Mouse (Mus musculus) cortical plate, adult 2 months (tissue): Measurements from ENCODE around the gene Pgs1.

Experiments
- CTCF ChIP-seq: fragments of 200-500 bp; IDR thresholded peaks from 2 replicates; pipeline ENCODE4 v1.5.1; 2011; ENCODE audit warnings: mild to moderate bottlenecking, control low read depth, low read length; ENCODE audit not compliant: insufficient read depth; ENCODE audit errors: extremely low read depth
- POLR2A ChIP-seq: fragments of 200-500 bp; IDR thresholded peaks from 2 replicates; pipeline ENCODE4 v1.6.1; 2011; ENCODE audit warnings: mild to moderate bottlenecking, low read length, control low read depth; ENCODE audit not compliant: insufficient read depth; ENCODE audit errors: extremely low read depth

- TF ChIP-seq POLR2A = no peak
- no peak for TF ChIP-seq CTCF
Observed at GRCm38 (mm10) chr11:117976081-117976582, 10.0 kb upstream of the Pgs1 start.
